Mouse (Mus musculus): ENCODE results near the gene Cd300e. TPM values are rescaled to one million over a fixed set of nuclear protein-coding genes. Genes with fewer than 3 reads are reported as not detected.

Gene Cd300e
- total RNA-seq (2021): not detected

- no peak for DNase-seq
Observed at GRCm38 (mm10) chr11:115062077-115062476, at the start of gene Cd300e. Cd300e (minus strand) TSS chr11:115062177.

GRCm38 (mm10) chr11:115110271-115110670 is 48.3 kb upstream of the Cd300e start:
- no peak for DNase-seq

- DNase-seq: no peak
Observed at GRCm38 (mm10) chr11:115108176-115108575, 46.2 kb upstream of the Cd300e start.

GRCm38 (mm10) chr11:115107403-115107916 is 45.5 kb upstream of the Cd300e start:
- no peak for DNase-seq

GRCm38 (mm10) chr11:115106638-115107037 is 44.7 kb upstream of the Cd300e start:
- no peak for DNase-seq

GRCm38 (mm10) chr11:115104769-115105563 is 43.0 kb upstream of the Cd300e start:
- no peak for DNase-seq

GRCm38 (mm10) chr11:115103470-115104413 is 41.8 kb upstream of the Cd300e start:
- no peak for DNase-seq

GRCm38 (mm10) chr11:115102116-115102515 is 40.1 kb upstream of the Cd300e start:
- no peak for DNase-seq

- no peak for DNase-seq
Observed at GRCm38 (mm10) chr11:115101615-115102051, 39.7 kb upstream of the Cd300e start.

- no peak for DNase-seq
Observed at GRCm38 (mm10) chr11:115100741-115101140, 38.8 kb upstream of the Cd300e start.

GRCm38 (mm10) chr11:115100032-115100621 is 38.1 kb upstream of the Cd300e start:
- DNase-seq: no peak

- DNase-seq: no peak
Observed at GRCm38 (mm10) chr11:115099241-115099840, 37.4 kb upstream of the Cd300e start.

GRCm38 (mm10) chr11:115098203-115098932 is 36.4 kb upstream of the Cd300e start:
- peak; percentile 16 to 39 for DNase-seq

- no peak for DNase-seq
Observed at GRCm38 (mm10) chr11:115092140-115092539, 30.2 kb upstream of the Cd300e start.

GRCm38 (mm10) chr11:115091362-115091901 is 29.5 kb upstream of the Cd300e start, which contains the start of gene Rab37:
Rab37 (plus strand) TSS chr11:115091431.
- no peak for DNase-seq

- no peak for DNase-seq
Observed at GRCm38 (mm10) chr11:115089853-115090252, 27.9 kb upstream of the Cd300e start.

- DNase-seq: no peak
Observed at GRCm38 (mm10) chr11:115086213-115086612, 24.2 kb upstream of the Cd300e start.

GRCm38 (mm10) chr11:115085064-115085463 is 23.1 kb upstream of the Cd300e start:
- no peak for DNase-seq

- DNase-seq: no peak
Observed at GRCm38 (mm10) chr11:115084595-115084994, 22.6 kb upstream of the Cd300e start.

- peak; percentile 49 to 66 for DNase-seq
Observed at GRCm38 (mm10) chr11:115083376-115084139, 21.6 kb upstream of the Cd300e start.

Data from layer of hippocampus, postnatal 36 days (tissue).